Mouse (Mus musculus) 3134 (cell line): Measurements from ENCODE around the gene Sbk1.

ENCODE experiments used
- DNase-seq: peaks from one replicate; pipeline ENCODE4 v3.0.0-alpha.2; 2011; ENCODE audit warnings: low spot score; ENCODE audit not compliant: insufficient read length; ENCODE audit errors: extremely low read depth

Sbk1 gene

DNA sequence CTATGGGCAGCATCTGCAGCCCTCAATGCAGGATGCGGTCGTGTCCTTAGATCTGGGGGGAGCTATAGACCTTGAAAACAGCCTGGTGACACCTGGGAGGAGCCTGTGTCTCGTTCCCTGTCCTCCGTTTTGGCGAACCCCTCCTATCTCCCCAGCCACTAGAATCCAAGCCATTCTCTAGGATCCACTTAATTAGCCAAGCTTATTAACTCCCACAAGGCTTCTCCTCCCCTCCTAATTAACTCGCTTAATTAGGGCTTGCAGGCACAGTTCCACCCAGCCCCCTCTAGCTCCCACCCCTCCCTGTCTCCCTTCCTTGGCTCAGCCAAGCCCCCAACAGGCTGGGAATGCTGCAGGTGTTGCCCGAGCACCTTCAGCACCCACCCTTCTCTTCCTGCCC lies 8.5 kb upstream of the Sbk1 start:
- no peak for DNase-seq

DNA sequence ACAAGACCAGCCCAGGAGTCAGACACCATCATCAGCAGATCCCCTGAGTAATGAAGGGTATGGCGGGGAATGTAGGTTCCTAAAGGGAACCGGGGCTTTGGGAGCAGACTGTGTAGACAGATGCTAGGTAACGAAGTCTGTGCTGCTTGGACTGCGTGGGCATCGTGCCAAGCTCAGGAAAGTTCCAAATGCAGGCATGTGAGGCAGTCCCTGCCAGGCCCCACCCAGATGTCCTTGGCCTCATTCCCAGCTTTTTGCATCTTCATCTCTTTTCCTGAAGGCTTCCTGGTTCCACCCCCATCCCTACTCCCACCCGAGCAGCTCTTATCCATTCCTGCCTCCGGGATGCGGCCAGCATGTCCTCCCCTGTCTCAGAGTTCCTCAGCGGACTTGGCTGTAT lies 6.5 kb upstream of the Sbk1 start:
- DNase-seq, result no peak

DNA sequence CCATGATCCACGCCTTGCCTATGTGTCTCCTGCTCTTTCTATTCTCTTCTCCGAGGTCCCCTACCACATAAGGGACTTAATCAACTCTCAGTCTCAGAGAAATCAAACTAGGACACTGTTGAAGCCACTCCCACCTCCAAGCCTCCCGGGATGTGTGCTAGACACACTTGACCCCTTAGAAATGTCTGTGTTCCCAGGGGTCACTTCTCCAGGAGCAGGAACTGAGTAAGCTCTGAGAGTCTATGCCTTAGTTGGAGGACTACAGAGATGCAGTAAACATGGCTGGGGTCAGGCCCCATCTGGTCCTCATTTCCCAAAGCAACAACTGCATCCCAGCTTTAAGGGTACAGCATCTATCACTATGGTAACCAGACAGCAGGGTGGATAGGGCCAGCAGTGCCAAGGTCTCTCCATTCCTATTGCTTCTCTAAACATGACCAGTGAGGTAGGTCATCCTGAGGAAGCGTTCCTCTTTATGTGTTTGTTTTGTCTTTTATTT lies 6.0 kb upstream of the Sbk1 start:
- DNase-seq, result no peak

DNA sequence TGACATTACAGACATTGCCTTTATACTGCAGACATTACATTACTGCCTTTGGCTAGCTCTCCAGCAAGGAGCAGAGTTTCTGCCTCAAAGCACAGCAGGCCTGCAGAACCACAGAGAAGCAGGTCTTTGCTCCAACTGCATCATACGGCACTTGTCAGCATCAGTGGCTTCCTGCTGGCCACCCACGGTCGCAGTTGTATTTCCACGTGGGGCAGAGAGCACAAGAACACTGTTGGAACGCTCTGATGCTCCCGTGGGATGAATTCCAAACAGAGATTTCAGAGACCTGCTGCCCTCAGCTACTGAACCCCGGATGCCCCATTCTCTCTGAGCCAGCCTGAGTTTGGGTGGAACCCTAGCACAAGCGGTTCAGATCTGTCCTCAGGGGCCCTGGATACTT lies 4.8 kb upstream of the Sbk1 start:
- DNase-seq, result no peak

DNA sequence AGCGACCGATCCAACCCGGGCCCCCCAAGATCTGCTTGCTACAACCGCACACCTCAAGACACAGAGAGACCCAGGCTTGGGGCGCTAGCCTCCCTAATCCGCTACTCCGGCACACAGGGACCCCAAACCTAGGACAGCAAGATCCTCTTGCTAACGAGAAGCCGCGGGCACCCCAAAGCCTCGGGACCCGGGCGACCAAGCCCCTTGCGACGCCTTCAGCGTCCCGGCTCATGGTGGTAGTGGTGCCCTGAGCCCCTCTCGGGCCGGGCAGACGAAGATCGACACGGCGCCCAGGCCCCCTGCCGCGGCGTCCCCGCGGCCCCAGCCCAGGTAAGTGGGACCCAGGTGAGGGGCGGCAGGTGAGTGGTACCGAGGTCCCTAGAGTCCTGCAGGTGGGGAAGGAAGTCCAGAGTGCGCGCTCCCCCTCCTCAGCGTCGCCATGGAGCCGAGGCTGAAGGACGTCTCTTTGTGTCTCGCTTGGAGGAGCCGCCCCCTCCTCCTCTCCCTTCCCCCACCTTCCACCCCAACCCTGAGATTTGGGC lies 422 bp downstream of the Sbk1 start:
- peak; percentile 52 for DNase-seq

DNA sequence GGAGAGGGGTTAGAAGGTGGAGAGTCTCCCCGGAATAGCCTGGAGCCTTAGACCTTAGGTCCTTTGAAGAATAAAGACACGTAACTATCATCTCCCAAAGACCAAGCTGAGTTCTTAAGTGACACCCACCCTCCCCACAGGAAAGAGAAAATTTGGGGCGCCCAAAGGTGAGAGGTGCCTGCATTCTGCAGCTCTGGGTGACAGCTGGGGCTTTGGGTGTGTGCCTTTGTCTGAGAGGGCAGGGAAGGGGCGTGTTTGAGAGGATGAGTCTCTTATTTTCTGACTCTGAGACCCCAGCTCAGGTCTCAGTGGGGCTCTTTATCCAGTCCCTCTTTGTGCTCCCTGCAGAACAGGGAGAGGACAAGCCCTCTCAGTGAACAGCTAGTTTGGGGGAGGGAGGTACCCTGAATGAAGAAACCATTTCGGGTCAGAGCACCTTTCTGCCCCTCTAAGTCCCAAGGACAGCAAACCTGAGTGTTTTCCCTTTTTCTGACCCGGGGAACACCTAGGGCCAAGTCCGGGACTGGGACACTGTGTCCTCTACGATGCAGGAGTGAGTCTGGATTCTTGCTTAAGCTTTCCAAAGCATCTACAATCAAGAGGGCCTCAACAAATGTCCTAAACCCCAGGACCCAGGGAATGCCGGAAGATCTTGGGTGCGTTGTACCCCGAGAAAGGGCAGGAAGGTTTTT lies 1.1 kb downstream of the Sbk1 start:
- no peak for DNase-seq

DNA sequence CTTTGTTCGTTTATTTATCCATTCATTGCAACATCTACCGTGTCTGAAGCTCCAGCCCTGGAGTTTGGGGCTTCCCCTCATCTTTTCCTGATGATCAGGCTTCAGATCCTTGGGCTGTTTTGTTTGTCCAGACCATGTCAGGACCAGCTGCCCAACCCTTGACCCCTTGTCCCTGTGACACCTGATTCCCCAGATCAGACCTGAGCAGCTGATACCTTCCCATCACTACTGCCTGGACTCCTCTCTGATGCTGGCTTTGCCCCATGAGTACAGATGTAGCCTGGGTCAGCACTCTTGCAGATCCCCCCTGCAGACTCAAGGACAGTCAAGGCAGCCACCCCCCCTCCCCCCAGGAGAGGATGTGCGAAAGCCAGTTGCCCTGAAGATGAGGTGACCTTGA lies 1.7 kb downstream of the Sbk1 start:
- DNase-seq, result no peak

DNA sequence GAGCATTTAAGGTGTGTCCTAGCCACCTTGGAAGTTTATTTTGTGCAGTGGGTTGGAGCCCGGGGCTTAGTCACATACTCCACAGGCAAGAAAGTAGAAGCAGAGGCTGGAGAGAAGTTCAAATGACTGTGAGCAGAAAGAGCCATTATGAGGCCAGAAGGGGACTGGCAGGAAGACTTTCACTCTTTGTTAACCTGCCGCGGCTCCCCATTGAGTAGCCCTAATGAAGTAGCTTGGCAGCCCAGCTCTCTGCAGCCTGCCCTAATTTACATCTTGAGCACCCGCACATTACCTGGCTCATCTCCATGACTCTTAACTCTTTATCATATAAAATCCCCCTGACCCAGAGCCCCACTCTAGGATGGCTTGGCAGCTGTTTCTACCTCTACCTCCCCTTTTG lies 2.2 kb downstream of the Sbk1 start:
- no peak for DNase-seq

DNA sequence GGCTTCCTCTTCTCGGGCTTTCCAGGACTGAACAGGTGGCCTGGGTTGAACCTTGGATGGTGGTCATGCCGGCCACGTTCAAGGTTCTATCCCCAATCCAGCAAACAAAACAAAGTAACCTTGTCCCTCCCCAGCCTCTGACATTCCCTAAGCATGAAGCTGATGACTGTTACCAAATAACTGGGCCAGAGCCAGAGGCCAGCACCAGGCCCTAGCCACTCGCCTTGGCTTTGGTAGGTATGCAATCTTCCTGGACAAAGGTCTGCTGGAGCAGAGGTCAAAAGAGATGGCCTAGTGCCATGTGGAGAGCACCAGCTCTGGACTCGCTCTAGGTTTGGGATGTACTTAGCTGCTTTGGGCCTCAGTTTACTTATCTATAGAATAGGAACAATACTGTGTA lies 3.3 kb downstream of the Sbk1 start:
- DNase-seq, result no peak

DNA sequence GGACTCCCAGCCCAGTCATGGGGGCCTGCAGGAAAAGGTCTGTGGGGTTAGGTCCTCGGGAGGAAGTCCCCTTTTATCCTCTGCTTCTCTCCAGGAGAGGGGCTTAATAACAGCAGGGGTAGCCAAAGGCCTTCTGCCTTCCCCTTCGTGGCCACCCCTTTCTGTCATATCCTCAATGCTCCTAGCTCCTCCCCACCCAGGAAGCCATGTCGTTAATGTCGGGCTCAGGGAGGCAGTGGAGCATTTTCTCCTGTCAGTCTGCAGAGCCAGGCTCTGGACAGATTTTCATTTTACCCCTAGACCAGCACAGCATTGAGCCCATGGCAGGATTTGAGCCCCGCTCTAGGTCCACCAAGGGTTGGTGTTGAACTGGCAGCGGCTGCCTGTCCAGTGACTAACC lies 3.9 kb downstream of the Sbk1 start:
- no peak for DNase-seq

DNA sequence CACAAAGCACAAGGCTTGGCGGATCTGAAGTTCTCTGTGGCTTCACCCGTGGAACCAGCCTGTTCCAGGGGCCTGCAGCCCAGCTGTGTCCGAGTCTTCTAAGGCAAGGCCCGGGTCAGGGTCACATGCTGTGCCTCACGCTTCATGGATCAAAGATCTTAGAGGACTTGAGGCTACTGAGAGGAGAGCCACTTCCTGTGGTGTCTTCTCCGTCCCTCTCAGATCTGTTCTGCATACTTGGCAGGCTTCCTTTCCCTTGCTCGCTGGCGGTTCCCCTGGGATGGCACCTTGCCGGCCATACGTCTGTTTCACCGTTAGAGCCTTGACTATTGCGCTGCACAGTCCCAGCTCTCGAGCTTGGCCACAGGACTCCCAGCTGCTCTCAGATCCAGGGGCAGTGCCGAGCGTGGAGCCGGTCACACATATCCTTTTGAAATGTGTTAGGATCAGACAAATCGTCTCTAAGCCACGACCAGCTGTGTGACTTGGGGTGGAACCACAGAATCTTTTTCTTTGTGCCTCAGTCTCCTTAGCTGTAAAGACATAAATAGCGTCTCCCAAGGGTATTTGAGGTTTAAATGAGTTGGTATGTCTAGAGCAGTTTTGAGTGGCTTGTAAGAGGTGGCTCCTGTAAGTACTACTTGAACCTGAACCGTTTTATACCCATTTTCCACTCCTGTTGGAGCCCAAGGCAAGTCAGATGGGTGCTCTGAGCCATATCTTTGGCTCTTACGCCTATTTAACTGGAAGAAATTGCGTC lies 5.3 kb downstream of the Sbk1 start:
- DNase-seq, result no peak

DNA sequence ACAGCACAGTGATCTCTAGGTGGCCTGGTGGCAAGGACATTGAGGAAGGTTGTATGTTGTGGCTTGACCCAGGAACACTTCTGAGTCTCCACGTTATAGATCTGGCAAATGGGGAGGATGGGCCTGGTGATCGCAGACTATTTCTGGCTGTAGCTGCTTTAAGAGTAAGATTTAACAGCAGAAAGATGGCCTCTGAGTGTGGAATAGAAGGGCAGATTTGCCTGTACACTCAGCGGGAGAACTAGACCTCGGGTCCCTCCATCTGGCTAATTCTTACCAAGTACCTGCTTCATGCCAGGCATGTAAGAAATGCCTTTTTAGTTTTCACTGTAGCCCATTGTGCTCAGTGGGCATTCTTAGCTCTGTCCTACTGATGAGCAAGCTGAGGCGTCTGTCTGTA lies 6.4 kb downstream of the Sbk1 start:
- no peak for DNase-seq

DNA sequence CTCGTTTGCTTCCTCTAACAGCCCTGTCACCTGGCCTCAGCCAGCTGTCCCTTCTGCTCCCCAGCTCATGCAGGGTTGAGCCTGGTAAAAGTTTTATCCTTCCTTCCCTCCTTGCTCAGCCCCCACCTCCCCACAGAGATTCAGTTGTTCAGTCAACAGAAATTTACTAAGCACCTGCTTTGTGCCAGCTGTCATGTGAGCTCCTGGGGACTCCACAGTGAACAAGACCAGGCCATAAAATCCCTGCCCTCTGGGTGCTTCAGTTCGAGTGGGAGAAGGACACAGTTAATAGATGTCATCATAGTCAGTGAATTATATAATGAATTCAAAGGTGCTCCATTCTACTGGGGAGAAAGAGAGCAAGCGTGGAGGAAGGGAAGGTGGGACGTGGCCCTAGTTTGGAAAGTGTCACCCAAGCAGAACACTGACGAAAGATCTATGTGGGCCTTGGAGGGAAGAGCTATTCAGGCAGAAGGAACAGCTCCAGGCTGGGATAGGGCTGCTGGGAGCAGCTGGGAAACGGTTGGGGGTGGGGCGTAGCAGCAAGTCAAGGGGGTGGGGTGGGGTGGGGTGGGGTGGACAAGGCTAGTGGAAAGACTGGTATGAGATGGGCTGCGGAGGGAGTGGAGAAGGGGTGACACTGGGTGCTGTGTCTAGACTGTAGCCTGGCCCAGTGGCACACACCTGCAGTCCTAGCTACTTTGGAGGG lies 7.5 kb downstream of the Sbk1 start:
- DNase-seq, result no peak

DNA sequence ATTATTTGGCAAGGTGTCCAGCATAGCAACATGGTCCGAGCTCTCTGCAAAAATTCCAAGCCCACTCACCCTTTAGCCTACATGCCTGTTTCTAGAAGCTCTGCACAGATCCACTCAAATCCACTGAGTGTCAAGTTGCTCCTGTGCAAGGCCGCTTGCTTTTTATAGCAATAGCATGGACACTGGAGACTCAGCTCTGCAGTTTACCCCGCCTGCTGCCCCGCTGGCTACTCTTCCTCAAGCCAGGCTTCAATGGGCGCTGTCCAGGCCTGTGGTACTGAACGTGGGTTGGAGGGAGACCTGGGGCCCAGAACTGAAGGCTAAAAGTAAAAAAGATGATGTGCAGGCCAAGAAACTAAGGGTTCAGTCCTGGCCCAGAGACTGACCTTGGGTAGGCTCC lies 8.3 kb downstream of the Sbk1 start:
- DNase-seq, result no peak

DNA sequence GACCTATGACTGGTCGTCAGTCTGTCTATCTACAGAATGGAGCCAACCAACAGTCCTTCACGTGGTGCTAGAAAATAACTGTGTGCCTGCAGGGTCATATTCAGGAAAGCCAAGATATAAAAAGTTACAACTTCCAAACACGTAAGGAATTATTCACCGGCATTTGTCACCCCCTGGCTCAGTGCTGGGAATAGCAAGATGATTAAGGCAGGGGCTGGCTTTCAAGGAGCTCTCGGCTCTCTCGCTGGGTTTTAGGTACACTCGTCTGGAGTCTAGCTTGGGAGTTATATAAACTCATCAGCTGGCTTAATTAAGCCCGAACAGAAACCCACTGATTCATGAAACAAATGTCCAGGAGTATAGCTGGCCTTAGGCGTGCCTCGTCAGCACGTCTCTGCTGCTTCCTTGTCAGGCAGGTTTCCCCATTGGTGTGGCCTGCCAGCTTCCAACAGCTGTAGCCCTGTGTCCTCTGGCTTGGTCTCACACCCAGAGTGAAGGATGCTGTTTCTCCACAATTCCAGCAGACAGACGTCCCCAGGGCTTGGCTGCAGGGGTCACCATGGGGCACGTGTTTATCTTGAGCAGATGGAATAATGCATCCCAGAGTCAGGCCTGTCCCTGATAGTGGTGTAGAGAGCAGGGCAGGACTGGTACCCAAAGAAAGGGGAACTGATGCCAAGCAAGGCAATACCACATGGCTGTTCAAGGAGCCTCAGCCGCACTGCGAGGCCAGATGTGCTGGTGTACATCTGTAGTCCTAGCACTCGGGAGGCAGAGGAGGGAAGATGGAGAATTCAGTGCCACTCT lies 9.7 kb downstream of the Sbk1 start:
- no peak for DNase-seq

DNA sequence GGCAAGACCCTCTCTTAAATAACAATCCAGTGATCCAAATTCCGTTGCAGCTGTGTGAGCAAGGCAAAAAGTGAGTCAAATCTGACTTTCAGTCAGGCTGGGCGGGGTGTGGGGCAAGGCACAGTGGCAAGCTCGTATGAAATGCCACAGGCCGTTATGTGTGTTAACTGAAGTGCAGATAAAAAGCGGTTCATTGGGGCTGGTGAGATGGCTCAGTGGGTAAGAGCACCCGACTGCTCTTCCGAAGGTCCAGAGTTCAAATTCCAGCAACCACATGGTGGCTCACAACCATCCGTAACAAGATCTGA lies 10.2 kb downstream of the Sbk1 start:
- peak; percentile 48 for DNase-seq

DNA sequence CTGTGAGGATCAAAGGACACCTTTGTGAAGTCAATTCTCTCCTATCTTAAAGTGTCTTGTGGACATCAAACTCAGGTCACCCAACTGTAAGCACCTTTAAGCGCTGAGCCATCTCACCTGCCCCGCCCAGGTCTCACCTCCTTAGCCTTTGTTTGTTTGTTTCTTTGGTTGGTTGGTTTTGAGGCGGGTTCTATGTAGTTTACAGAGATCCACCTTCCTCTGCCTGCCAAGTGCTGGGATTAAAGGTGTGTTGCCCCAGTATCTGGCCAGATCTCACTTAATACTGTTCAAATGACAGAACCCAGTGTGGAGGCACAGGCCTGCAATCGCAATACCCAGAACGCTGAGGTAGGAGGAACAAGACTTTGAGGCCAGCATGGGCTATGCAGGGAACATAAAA lies 11.6 kb downstream of the Sbk1 start:
- no peak for DNase-seq

DNA sequence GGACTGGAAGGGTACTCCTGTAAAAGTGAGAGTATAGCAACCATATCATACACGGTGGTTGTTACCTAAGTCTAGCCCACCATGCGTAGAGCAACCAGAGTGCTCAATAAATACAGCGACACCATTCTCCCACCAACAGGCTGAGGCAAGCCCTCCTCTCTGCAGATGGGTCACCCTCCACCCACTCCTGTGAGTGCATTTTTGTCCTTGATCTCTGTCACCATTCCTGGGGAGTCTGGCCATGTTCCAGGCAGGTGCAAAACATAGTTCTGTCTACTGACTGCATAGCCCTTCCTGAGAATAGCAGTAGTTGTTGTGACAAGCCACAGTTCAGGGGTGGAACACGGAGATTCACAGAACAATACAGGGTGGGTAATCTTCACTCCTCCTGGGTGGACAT lies 12.0 kb downstream of the Sbk1 start:
- DNase-seq, result no peak

DNA sequence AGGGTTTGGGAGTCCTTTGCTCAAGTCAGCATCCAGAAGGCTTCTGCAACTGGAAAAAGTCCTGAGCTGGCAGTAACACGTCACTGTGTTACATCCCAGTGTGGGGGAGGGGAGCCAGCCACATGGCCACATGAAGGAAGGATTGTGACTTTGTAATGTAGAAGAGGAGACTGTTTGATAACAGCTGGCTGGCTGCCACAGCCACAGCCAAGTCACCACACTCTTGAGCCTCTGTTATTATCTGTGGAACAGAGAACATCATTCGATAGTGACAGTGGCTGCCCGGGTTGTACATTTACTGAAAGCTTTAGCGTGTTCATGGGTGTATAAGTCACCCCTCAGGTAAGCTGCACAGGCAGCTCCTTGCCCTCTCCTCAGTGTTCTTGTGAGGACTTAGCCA lies 12.4 kb downstream of the Sbk1 start:
- peak; percentile 28 for DNase-seq

DNA sequence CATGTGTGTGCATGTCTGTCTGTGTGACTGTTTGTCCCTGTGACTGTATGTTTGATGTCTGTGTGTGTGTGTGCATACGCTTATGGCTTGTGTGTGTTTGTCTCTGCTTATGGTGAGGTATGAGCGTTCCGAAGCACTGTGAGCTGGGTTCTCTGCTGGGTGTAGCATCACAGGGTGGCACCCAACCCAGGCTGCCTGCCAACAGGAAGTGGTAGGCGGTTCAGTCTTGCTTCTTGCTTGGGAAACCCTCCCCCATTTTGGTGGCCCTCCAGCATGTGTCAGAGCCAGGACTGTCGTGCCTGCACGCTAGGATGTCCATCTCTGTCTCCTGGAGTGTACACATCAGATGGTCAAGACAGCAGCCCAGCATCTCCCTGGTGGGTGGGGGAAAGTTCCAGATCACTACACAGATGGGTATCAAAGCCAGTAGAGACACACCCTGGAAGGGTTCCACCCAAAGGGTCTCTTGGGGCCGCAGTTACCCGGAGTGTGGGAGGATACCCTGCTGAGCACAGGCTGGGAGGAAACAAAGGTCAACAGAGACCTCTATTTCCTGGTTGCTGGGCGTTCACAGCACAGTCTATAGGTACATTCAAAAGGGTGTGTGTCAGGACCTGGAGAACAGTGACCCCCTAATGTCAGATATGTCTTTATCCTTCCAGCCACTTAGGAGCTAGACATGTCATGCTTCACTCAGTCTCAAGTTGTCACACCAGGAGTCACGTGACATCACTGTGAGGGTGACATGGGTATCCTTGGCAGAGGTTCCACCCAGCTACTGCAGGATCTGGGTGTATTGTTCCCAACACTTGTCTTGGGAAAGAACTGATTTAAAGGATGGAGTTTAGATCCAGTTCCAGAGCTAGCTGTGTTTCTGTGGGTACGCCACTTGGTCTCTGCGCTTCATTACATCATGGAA lies 13.1 kb downstream of the Sbk1 start:
- peak; percentile 67 for DNase-seq
